Mouse (Mus musculus) heart, postnatal 0 days (tissue): Measurements from ENCODE around the gene Slc16a10. TPM values are rescaled to one million over a fixed set of nuclear protein-coding genes. Genes with fewer than 3 reads are reported as not detected.
A peak's percentile ranks its signal among the peaks of the same experiment; 100 is the strongest.

Experiments used
- ATAC-seq: fragments of 200-750 bp; cut with Nextera tagmentation; 2 replicates; pipeline ENCODE4 v1.8.0; 2017; ENCODE audit warnings: low read depth, moderate number of reproducible peaks, moderate library complexity; ENCODE audit not compliant: insufficient read depth
- DNase-seq: peaks from one replicate; pipeline ENCODE4 v3.0.0-alpha.2; 2016; ENCODE audit warnings: low spot score
- H3K27ac ChIP-seq: fragments of 300-500 bp; sonication (generic); 2 replicates; pipeline ENCODE4 v1.5.1; 2014; ENCODE audit warnings: low read depth, mild to moderate bottlenecking
- H3K27me3 ChIP-seq: fragments of 300-500 bp; sonication (generic); 2 replicates; pipeline ENCODE4 v1.6.1; 2014; ENCODE audit warnings: low read length, mixed read lengths; ENCODE audit not compliant: control insufficient read depth, insufficient read depth
- H3K36me3 ChIP-seq: fragments of 300-500 bp; sonication (generic); replicated peaks from 2 replicates; pipeline ENCODE4 v1.6.1; 2014; ENCODE audit warnings: low read length, mixed read lengths; ENCODE audit not compliant: control insufficient read depth, insufficient read depth
- H3K4me1 ChIP-seq: fragments of 300-500 bp; sonication (generic); 2 replicates; pipeline ENCODE4 v1.6.1; 2014; ENCODE audit warnings: antibody characterized with exemption; ENCODE audit not compliant: control insufficient read depth, insufficient read depth
- H3K4me2 ChIP-seq: fragments of 300-500 bp; sonication (generic); 2 replicates; pipeline ENCODE4 v1.6.1; 2014; ENCODE audit warnings: low read depth, mild to moderate bottlenecking, low read length, moderate library complexity
- H3K4me3 ChIP-seq: fragments of 300-500 bp; sonication (generic); 2 replicates; pipeline ENCODE4 v1.5.1; 2014; ENCODE audit warnings: low read depth, low read length
- H3K9ac ChIP-seq: fragments of 300-500 bp; sonication (generic); replicated peaks from 2 replicates; pipeline ENCODE4 v1.6.1; 2014; ENCODE audit warnings: low read depth, low read length, mixed read lengths
- H3K9me3 ChIP-seq: fragments of 300-500 bp; sonication (generic); replicated peaks from 2 replicates; pipeline ENCODE4 v1.6.1; 2016; ENCODE audit warnings: low read length; ENCODE audit not compliant: control insufficient read depth
- CTCF ChIP-seq: IDR thresholded peaks from 2 replicates; pipeline ENCODE4 v1.5.1; 2016; ENCODE audit warnings: antibody characterized with exemption, control low read depth, low read depth
- EP300 ChIP-seq: IDR thresholded peaks from 2 replicates; pipeline ENCODE4 v1.6.1; 2016; ENCODE audit warnings: antibody characterized with exemption, low read depth
- WGBS: fragments of 180-500 bp; shearing (Covaris S2); extraction: QIAGEN DNeasy Blood & Tissue Kit; methylation state at CpG from one replicate; pipeline ENCODE4 v1.1.7; 2014; 5-methylcytosine and 5-hydroxymethylcytosine counted together
- polyA plus RNA-seq: library from polyadenylated mRNA; unstranded; fragments of >200 nt; fragmentation: Nextera tagmentation; extraction: Ambion mirVana; gene quantifications from 2 replicates; pipeline ENCODE4 v1.2.1, GENCODE M21; 2015
- total RNA-seq: library from RNA; depleted of rRNA; stranded (reverse); fragments of >200 nt; gene quantifications from 2 replicates; pipeline ENCODE4 v1.2.3, GENCODE M21; 2014; ENCODE audit warnings: low replicate concordance

The Slc16a10 gene
- total and polyA plus RNA-seq, 2 experiments from 2014 or later, result 11.6 to 15.6 TPM

DNA sequence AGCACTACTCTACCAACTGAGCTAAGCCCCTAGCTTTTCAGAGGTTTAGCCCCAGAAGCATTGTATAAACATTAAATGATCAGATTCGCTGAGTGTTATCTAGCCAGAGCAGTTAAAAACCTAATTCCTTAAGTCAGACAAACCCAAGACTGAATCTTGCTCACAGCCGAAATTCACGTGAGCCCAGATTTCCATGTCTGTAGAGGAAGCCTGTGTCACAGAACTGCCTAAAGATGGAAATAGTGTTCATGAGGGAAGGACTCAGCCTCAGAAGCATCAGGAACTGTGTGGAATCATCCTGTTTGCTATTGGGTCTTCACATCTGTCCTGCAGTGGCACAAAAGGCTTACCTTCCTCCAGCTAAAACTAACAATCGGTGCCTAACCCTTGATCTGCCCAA lies 2.4 kb downstream of the Slc16a10 start:
- Histone ChIP-seq H3K9ac (no peak overlapping the region), H3K4me1 (peaks cover 15% of the 10 kb centered on the region; the same call in 1 of the 2 replicates), H3K9me3 (no peaks in the 10 kb centered on the region), H3K4me2 (0 out of 2 replicates have a peak overlapping the region, but pooled peaks have one; percentile 15), H3K27me3 (no peaks in the 10 kb centered on the region), H3K27ac (no peak overlapping the region), H3K36me3 (no peaks in the 10 kb centered on the region), H3K4me3 (no peak overlapping the region)
- DNase-seq (no peak), ATAC-seq (no peak)
- WGBS, result 76% methylated on average over 4 of the region's 4 CpGs
- no peak for TF ChIP-seq CTCF
- no peak for TF ChIP-seq EP300

DNA sequence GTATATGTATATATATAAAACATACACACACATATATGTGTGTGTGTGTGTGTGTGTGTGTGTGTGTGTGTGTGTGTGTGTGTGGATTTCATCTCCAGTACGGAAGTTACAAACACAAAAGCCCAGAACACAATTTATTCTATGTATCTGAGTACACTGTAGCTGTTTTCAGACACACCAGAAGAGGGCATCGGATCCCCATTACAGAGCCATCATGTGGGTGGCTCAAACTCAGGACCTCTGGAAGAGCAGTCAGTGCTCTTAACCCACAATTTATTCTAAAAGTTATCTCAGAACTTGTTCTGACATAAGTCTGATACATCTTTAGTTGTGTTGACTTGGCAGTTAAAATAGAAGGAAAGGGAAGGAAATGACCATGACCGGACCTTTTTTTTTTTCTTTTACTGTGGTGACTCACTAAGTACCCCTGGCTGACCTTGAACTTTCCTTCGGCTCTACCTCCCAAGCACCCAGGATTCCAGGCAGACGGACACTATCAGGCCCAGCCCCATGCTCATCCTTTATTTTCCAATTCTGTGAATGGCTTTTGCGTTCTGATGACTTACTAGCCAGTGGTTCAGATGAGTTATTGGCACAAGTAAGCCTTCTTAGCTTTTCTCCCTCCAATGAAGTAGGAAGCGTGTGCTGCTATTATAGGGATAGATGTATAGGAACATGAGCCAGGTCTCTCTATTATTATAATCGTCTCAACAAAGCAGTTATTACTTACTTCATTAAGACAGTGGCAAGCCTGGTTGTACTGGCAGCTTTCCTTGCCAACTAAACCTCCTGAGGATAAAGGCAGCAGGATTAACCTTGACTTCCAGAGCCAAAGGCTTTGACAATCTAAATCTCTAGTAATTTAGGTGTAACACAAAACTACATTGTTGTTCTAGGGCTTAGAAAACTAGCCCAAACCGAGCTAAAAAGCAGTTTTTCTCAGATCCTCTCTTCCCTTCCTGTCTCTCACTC lies 6.0 kb downstream of the Slc16a10 start:
- Histone ChIP-seq H3K9me3 (no peaks in the 10 kb centered on the region), H3K27me3 (no peaks in the 10 kb centered on the region), H3K27ac (peak overlapping the region; percentile 12; the same call in 1 of the 2 replicates), H3K4me1 (peaks cover 15% of the 10 kb centered on the region; the same call in 1 of the 2 replicates), H3K4me3 (no peak overlapping the region), H3K4me2 (no peak overlapping the region), H3K36me3 (no peaks in the 10 kb centered on the region), H3K9ac (no peak overlapping the region)
- 65% methylated on average over 9 of the region's 9 CpGs for WGBS
- ATAC-seq (no peak), DNase-seq (no peak)
- TF ChIP-seq EP300 (no peak), CTCF (no peak)

- H3K4me2 ChIP-seq, result no peak overlapping the region
- H3K36me3 ChIP-seq, result no peaks in the 10 kb centered on the region
- H3K4me1 ChIP-seq, result peaks cover 15% of the 10 kb centered on the region; the same call in 1 of the 2 replicates
- no peak overlapping the region for H3K9ac ChIP-seq
- 82% methylated on average over 6 of the region's 6 CpGs for WGBS
- no peak for ATAC-seq
- H3K27ac ChIP-seq, result no peak overlapping the region
- no peaks in the 10 kb centered on the region for H3K9me3 ChIP-seq
- H3K4me3 ChIP-seq, result no peak overlapping the region
- no peaks in the 10 kb centered on the region for H3K27me3 ChIP-seq
- TF ChIP-seq CTCF (no peak), EP300 (no peak)
- no peak for DNase-seq
Observed at GRCm38 (mm10) chr10:40134906-40135305, 7.2 kb downstream of the Slc16a10 start.

DNA sequence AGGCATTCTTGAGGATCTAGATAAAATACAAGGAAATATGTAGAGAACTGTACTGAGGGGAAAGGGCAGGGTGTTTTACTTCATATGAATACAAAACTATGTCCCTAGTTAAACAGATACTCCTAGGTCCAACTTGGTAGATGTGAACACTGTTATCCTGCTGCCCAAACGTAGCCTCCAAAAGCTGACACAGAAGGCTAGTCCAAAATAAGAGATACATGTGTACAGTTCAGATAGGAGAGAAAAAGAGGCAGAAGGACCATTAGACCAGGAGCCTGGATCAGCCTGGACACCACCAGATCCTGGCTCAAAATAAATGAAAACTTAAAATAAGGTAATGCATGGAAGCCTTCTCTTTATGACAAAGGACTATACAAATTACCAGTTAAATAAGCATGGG lies 8.4 kb downstream of the Slc16a10 start:
- Histone ChIP-seq H3K36me3 (no peaks in the 10 kb centered on the region), H3K4me3 (no peak overlapping the region), H3K9ac (no peak overlapping the region), H3K4me2 (no peak overlapping the region), H3K27ac (no peak overlapping the region), H3K9me3 (no peaks in the 10 kb centered on the region), H3K27me3 (no peaks in the 10 kb centered on the region), H3K4me1 (peaks cover 10% of the 10 kb centered on the region; the same call in 1 of the 2 replicates)
- ATAC-seq (no peak), DNase-seq (no peak)
- TF ChIP-seq CTCF (no peak), EP300 (no peak)
- WGBS, result 63% methylated on average over 1 of the region's 1 CpGs

DNA sequence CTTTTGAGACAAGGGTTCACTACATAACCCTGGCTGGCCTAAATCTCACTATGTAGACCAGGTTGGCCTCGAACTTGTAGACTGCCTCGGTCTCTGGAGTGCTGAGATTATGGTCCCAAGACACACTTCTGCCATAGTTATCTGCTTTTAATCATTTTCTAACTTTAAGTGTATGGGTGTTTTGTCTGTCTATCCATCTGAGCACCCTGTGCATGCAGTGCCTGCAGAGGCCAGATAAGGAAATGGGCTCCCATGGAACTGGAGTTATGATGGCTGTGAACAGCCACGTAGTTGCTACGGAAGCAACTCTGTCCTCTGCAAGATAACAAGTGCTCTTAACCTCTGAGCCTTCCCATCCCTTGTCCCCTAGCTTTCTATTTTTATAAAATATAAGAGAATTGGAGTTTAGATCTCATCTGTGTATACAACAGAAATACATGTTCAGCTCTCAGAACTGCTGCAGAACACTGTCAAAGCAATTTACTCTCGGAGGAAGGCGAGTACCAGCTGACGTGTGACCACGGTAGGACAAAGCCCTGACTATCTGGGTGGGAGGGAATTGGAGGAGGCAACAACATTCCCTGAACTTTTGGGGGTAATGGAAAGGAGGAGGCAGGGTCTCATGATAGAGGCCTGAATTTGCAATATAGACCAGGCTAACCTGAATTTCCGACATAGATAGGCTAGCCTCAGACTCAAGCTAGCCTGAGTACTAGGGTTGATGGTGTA lies 10.2 kb downstream of the Slc16a10 start:
- Histone ChIP-seq H3K4me1 (peaks cover 8% of the 10 kb centered on the region; the same call in 1 of the 2 replicates), H3K36me3 (no peaks in the 10 kb centered on the region), H3K9ac (no peak overlapping the region), H3K4me3 (no peak overlapping the region), H3K27ac (no peak overlapping the region), H3K4me2 (no peak overlapping the region), H3K27me3 (no peaks in the 10 kb centered on the region), H3K9me3 (no peaks in the 10 kb centered on the region)
- TF ChIP-seq EP300 (no peak), CTCF (no peak)
- no peak for DNase-seq
- ATAC-seq, result no peak
- 59% methylated on average over 9 of the region's 9 CpGs for WGBS
